Mouse (Mus musculus): ENCODE measurements around the gene Map4. TPM values are rescaled to one million over a fixed set of nuclear protein-coding genes. Genes with fewer than 3 reads are reported as not detected.
"Not testable (repeated sequence)": the region's sequence is repeated elsewhere in the genome, so short reads cannot be mapped to it uniquely, and the experiment has no call there.

The Map4 gene
- total RNA-seq, 2 experiments from 2014 or later, result 578 to 579 TPM

GRCm38 (mm10) chr9:110100627-110101600 lies 169.7 kb downstream of the Map4 start:
- peak; percentile 95 to 98 for DNase-seq (ENCODE audit: low spot score in 2 of 2)
- TF ChIP-seq CTCF (conservative IDR thresholded peaks at IDR 0.05), result peak; percentile 97
- Histone ChIP-seq H3K27ac (peak overlapping the region; percentile 85), H3K4me3 (peak overlapping the region; percentile 98)

- peak overlapping the region; percentile 96 for H3K27ac ChIP-seq
- no peak for TF ChIP-seq CTCF (conservative IDR thresholded peaks at IDR 0.05)
- DNase-seq (ENCODE audit: low spot score in 2 of 2), result no peak
- peak overlapping the region; percentile 92 for H3K4me3 ChIP-seq
Measured at GRCm38 (mm10) chr9:110116353-110116976, 185.2 kb downstream of the Map4 start.

- Histone ChIP-seq H3K4me3 (peak within 1 kb of the TSS; percentile 92), H3K27ac (peak within 1 kb of the TSS; percentile 96)
- TF ChIP-seq CTCF (conservative IDR thresholded peaks at IDR 0.05), result no peak
- peak; percentile 88 for DNase-seq (ENCODE audit: low spot score in 2 of 2)
Measured at GRCm38 (mm10) chr9:110116977-110117778, 185.9 kb downstream of the Map4 start, which contains the start of gene Smarcc1. Gene Smarcc1, plus strand, starts transcription at chr9:110117708.

- peak within 1 kb of the TSS; percentile 96 for H3K27ac ChIP-seq
- DNase-seq (ENCODE audit: low spot score in 2 of 2), result no peak
- peak within 1 kb of the TSS; percentile 92 for H3K4me3 ChIP-seq
- TF ChIP-seq CTCF (conservative IDR thresholded peaks at IDR 0.05), result no peak
Measured at GRCm38 (mm10) chr9:110117779-110118139, 186.5 kb downstream of the Map4 start, which contains the start of gene Dhx30. Gene Dhx30, minus strand, starts transcription at chr9:110117830.

- peak overlapping the region; percentile 92 for H3K4me3 ChIP-seq
- H3K27ac ChIP-seq, result peak overlapping the region; percentile 96
- TF ChIP-seq CTCF (conservative IDR thresholded peaks at IDR 0.05), result no peak
- DNase-seq (ENCODE audit: low spot score in 2 of 2), result no peak
Measured at GRCm38 (mm10) chr9:110118249-110118648, 187.0 kb downstream of the Map4 start.

- H3K27ac ChIP-seq, result no peak overlapping the region; the same call in 1 of the 2 replicates
- H3K4me3 ChIP-seq, result no peak overlapping the region
- no peak for DNase-seq (ENCODE audit: low spot score in 2 of 2)
- no peak for TF ChIP-seq CTCF (conservative IDR thresholded peaks at IDR 0.05)
Measured at GRCm38 (mm10) chr9:110121424-110121823, 190.2 kb downstream of the Map4 start.

- no peak overlapping the region for H3K27ac ChIP-seq
- DNase-seq (ENCODE audit: low spot score in 2 of 2), result no peak
- no peak overlapping the region for H3K4me3 ChIP-seq
- no peak for TF ChIP-seq CTCF (conservative IDR thresholded peaks at IDR 0.05)
Measured at GRCm38 (mm10) chr9:110123322-110123721, 192.1 kb downstream of the Map4 start.

GRCm38 (mm10) chr9:110124008-110124540 lies 192.8 kb downstream of the Map4 start:
- DNase-seq (ENCODE audit: low spot score in 2 of 2); H3K4me3 ChIP-seq; H3K27ac ChIP-seq: not testable (repeated sequence)
- TF ChIP-seq CTCF (conservative IDR thresholded peaks at IDR 0.05), result peak; percentile 41

GRCm38 (mm10) chr9:110130896-110131524 lies 199.8 kb downstream of the Map4 start:
- Histone ChIP-seq H3K4me3 (peak overlapping the region; percentile 64), H3K27ac (peak overlapping the region; percentile 95)
- no peak for DNase-seq (ENCODE audit: low spot score in 2 of 2)
- TF ChIP-seq CTCF (conservative IDR thresholded peaks at IDR 0.05), result no peak

GRCm38 (mm10) chr9:110131525-110132197 lies 200.4 kb downstream of the Map4 start:
- DNase-seq (ENCODE audit: low spot score in 2 of 2), result peak; percentile 99
- Histone ChIP-seq H3K27ac (peak overlapping the region; percentile 95), H3K4me3 (peak overlapping the region; percentile 64)
- TF ChIP-seq CTCF (conservative IDR thresholded peaks at IDR 0.05), result no peak

GRCm38 (mm10) chr9:110132201-110132605 lies 200.9 kb downstream of the Map4 start:
- peak overlapping the region; percentile 64 for H3K4me3 ChIP-seq
- peak overlapping the region; percentile 95 for H3K27ac ChIP-seq
- no peak for DNase-seq (ENCODE audit: low spot score in 2 of 2)
- TF ChIP-seq CTCF (conservative IDR thresholded peaks at IDR 0.05), result no peak

Measured in layer of hippocampus, adult 2 months (tissue).